Mouse (Mus musculus): Measurements from ENCODE around the gene Pid1. TPM values are rescaled to one million over a fixed set of nuclear protein-coding genes. Genes with fewer than 3 reads are reported as not detected.

Gene Pid1
- polyA plus RNA-seq, 1 experiment from 2014 or later = 20.8 TPM

- H3K9me3 ChIP-seq (ENCODE audit: low read length) = no peaks in the 10 kb centered on the region
- no peaks in the 10 kb centered on the region for H3K4me1 ChIP-seq (ENCODE audit: insufficient read depth, low read depth, low read length)
- no peak overlapping the region for H3K9ac ChIP-seq (replicated peaks; ENCODE audit: low read depth)
- DNase-seq (ENCODE audit: low spot score) (no peak), ATAC-seq (no peak)
- no peaks in the 10 kb centered on the region for H3K27me3 ChIP-seq (replicated peaks; ENCODE audit: insufficient read depth, low read length)
- no peak overlapping the region for H3K4me3 ChIP-seq (ENCODE audit: low read depth, low read length)
- TF ChIP-seq EP300 (IDR thresholded peaks at IDR 0.05) (no peak), CTCF (IDR thresholded peaks at IDR 0.05) (no peak)
- H3K27ac ChIP-seq (ENCODE audit: low read length) = no peak overlapping the region
- 69% methylated on average over 2 of the region's 2 CpGs for WGBS
- H3K36me3 ChIP-seq (ENCODE audit: insufficient read depth, low read length) = no peaks in the 10 kb centered on the region
- no peak overlapping the region for H3K4me2 ChIP-seq (replicated peaks; ENCODE audit: low read depth, low read length)
Measured at GRCm38 (mm10) chr1:84119306-84119705, 244.7 kb downstream of the Pid1 start.

- Histone ChIP-seq H3K36me3 (ENCODE audit: insufficient read depth, low read length) (no peaks in the 10 kb centered on the region), H3K9me3 (ENCODE audit: low read length) (no peaks in the 10 kb centered on the region), H3K4me1 (ENCODE audit: insufficient read depth, low read depth, low read length) (no peaks in the 10 kb centered on the region), H3K9ac (replicated peaks; ENCODE audit: low read depth) (no peak overlapping the region), H3K27ac (ENCODE audit: low read length) (no peak overlapping the region), H3K4me2 (replicated peaks; ENCODE audit: low read depth, low read length) (no peak overlapping the region), H3K4me3 (ENCODE audit: low read depth, low read length) (no peak overlapping the region), H3K27me3 (replicated peaks; ENCODE audit: insufficient read depth, low read length) (no peaks in the 10 kb centered on the region)
- DNase-seq (ENCODE audit: low spot score) = no peak
- WGBS = 77% methylated on average over 4 of the region's 4 CpGs
- TF ChIP-seq CTCF (IDR thresholded peaks at IDR 0.05) (no peak), EP300 (IDR thresholded peaks at IDR 0.05) (no peak)
- no peak for ATAC-seq
Measured at GRCm38 (mm10) chr1:84106756-84107155, 257.2 kb downstream of the Pid1 start.

- TF ChIP-seq EP300 (IDR thresholded peaks at IDR 0.05) (no peak), CTCF (IDR thresholded peaks at IDR 0.05) (peak; percentile 56)
- 74% methylated on average over 2 of the region's 2 CpGs for WGBS
- no peak for ATAC-seq
Measured at GRCm38 (mm10) chr1:84102052-84102451, 261.9 kb downstream of the Pid1 start.

GRCm38 (mm10) chr1:84097398-84097797 is 266.6 kb downstream of the Pid1 start:
- Histone ChIP-seq H3K27ac (ENCODE audit: low read length) (no peak overlapping the region), H3K4me3 (ENCODE audit: low read depth, low read length) (no peak overlapping the region), H3K36me3 (ENCODE audit: insufficient read depth, low read length) (no peaks in the 10 kb centered on the region), H3K4me2 (replicated peaks; ENCODE audit: low read depth, low read length) (no peak overlapping the region), H3K4me1 (ENCODE audit: insufficient read depth, low read depth, low read length) (no peaks in the 10 kb centered on the region), H3K9ac (replicated peaks; ENCODE audit: low read depth) (no peak overlapping the region), H3K9me3 (ENCODE audit: low read length) (no peaks in the 10 kb centered on the region), H3K27me3 (replicated peaks; ENCODE audit: insufficient read depth, low read length) (no peaks in the 10 kb centered on the region)
- ATAC-seq (no peak), DNase-seq (ENCODE audit: low spot score) (no peak)
- TF ChIP-seq EP300 (IDR thresholded peaks at IDR 0.05) = no peak
- TF ChIP-seq CTCF (IDR thresholded peaks at IDR 0.05) = no peak

More at GRCm38 (mm10) chr1:84102052-84102451, 261.9 kb downstream of the Pid1 start:
- no peak overlapping the region for H3K9ac ChIP-seq (replicated peaks; ENCODE audit: low read depth)
- no peak for DNase-seq (ENCODE audit: low spot score)
- H3K4me3 ChIP-seq (ENCODE audit: low read depth, low read length) = no peak overlapping the region
- no peaks in the 10 kb centered on the region for H3K36me3 ChIP-seq (ENCODE audit: insufficient read depth, low read length)
- no peak overlapping the region for H3K4me2 ChIP-seq (replicated peaks; ENCODE audit: low read depth, low read length)
- H3K4me1 ChIP-seq (ENCODE audit: insufficient read depth, low read depth, low read length) = no peaks in the 10 kb centered on the region
- no peaks in the 10 kb centered on the region for H3K27me3 ChIP-seq (replicated peaks; ENCODE audit: insufficient read depth, low read length)
- H3K9me3 ChIP-seq (ENCODE audit: low read length) = no peaks in the 10 kb centered on the region
- H3K27ac ChIP-seq (ENCODE audit: low read length) = no peak overlapping the region

GRCm38 (mm10) chr1:84093291-84093690 is 270.7 kb downstream of the Pid1 start:
- Histone ChIP-seq H3K9me3 (ENCODE audit: low read length) (no peaks in the 10 kb centered on the region), H3K4me3 (ENCODE audit: low read depth, low read length) (no peak overlapping the region), H3K4me1 (ENCODE audit: insufficient read depth, low read depth, low read length) (no peaks in the 10 kb centered on the region), H3K4me2 (replicated peaks; ENCODE audit: low read depth, low read length) (no peak overlapping the region), H3K9ac (replicated peaks; ENCODE audit: low read depth) (no peak overlapping the region), H3K27me3 (replicated peaks; ENCODE audit: insufficient read depth, low read length) (no peaks in the 10 kb centered on the region), H3K27ac (ENCODE audit: low read length) (no peak overlapping the region), H3K36me3 (ENCODE audit: insufficient read depth, low read length) (no peaks in the 10 kb centered on the region)
- ATAC-seq (no peak), DNase-seq (ENCODE audit: low spot score) (no peak)
- TF ChIP-seq CTCF (IDR thresholded peaks at IDR 0.05) (no peak), EP300 (IDR thresholded peaks at IDR 0.05) (no peak)
- WGBS = 69% methylated on average over 2 of the region's 2 CpGs

GRCm38 (mm10) chr1:84089664-84090063 is 274.3 kb downstream of the Pid1 start:
- H3K27me3 ChIP-seq (replicated peaks; ENCODE audit: insufficient read depth, low read length) = no peaks in the 10 kb centered on the region
- H3K27ac ChIP-seq (ENCODE audit: low read length) = no peak overlapping the region
- TF ChIP-seq CTCF (IDR thresholded peaks at IDR 0.05) (no peak), EP300 (IDR thresholded peaks at IDR 0.05) (no peak)
- H3K4me2 ChIP-seq (replicated peaks; ENCODE audit: low read depth, low read length) = no peak overlapping the region
- no peaks in the 10 kb centered on the region for H3K4me1 ChIP-seq (ENCODE audit: insufficient read depth, low read depth, low read length)
- ATAC-seq (no peak), DNase-seq (ENCODE audit: low spot score) (no peak)
- H3K4me3 ChIP-seq (ENCODE audit: low read depth, low read length) = no peak overlapping the region
- H3K9me3 ChIP-seq (ENCODE audit: low read length) = no peaks in the 10 kb centered on the region
- H3K36me3 ChIP-seq (ENCODE audit: insufficient read depth, low read length) = no peaks in the 10 kb centered on the region
- WGBS = 49% methylated on average over 2 of the region's 2 CpGs
- H3K9ac ChIP-seq (replicated peaks; ENCODE audit: low read depth) = no peak overlapping the region

- Histone ChIP-seq H3K4me2 (replicated peaks; ENCODE audit: low read depth, low read length) (no peak overlapping the region), H3K9me3 (ENCODE audit: low read length) (no peaks in the 10 kb centered on the region), H3K36me3 (ENCODE audit: insufficient read depth, low read length) (no peaks in the 10 kb centered on the region), H3K4me3 (ENCODE audit: low read depth, low read length) (no peak overlapping the region), H3K4me1 (ENCODE audit: insufficient read depth, low read depth, low read length) (no peaks in the 10 kb centered on the region), H3K27ac (ENCODE audit: low read length) (no peak overlapping the region), H3K27me3 (replicated peaks; ENCODE audit: insufficient read depth, low read length) (no peaks in the 10 kb centered on the region), H3K9ac (replicated peaks; ENCODE audit: low read depth) (no peak overlapping the region)
- DNase-seq (ENCODE audit: low spot score) = no peak
- 77% methylated on average over 2 of the region's 2 CpGs for WGBS
- ATAC-seq = no peak
- no peak for TF ChIP-seq EP300 (IDR thresholded peaks at IDR 0.05)
- TF ChIP-seq CTCF (IDR thresholded peaks at IDR 0.05) = no peak
Measured at GRCm38 (mm10) chr1:84087957-84088356, 276.0 kb downstream of the Pid1 start.

Measured in lung, postnatal 0 days (tissue).